Mouse (Mus musculus) CD8-positive naive resting alpha-beta T cell, adult 2 months (primary cell): ENCODE data around the gene Tmem160.
A peak's percentile ranks its signal among the peaks of the same experiment; 100 is the strongest.

ENCODE experiments used
- DNase-seq, 2 experiments: peaks; one replicate each; pipeline ENCODE4 v3.0.0; 2022; ENCODE audit warnings: low read depth in 2 of 2, low spot score in 2 of 2

Gene Tmem160

DNA sequence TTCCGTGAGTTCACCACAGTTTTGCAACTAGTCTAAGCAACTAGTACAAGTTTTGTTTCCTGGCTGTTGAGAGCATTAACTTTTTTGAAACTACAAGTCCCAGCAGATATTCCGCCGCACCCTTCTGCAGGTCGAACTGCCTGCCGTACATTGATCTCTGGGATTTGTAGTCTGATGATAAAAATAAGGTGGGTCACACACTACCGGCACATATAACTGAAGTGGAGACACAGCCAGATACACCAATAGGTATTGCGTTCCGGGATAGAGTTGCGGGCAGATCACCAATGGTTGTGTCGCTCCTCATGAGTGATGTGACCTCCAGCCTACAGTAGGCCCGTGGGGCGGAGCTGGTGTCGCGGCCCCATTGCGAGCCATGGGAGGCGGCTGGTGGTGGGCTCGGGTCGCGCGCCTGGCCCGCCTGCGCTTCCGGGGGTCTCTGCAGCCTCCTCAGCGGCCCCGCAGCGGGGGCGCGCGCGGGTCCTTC lies at the start of gene Tmem160:
Gene Tmem160 (plus strand): TSS at position 193 of the 487 bp plus-strand sequence.
- DNase-seq = peak; percentile 85 to 86

DNA sequence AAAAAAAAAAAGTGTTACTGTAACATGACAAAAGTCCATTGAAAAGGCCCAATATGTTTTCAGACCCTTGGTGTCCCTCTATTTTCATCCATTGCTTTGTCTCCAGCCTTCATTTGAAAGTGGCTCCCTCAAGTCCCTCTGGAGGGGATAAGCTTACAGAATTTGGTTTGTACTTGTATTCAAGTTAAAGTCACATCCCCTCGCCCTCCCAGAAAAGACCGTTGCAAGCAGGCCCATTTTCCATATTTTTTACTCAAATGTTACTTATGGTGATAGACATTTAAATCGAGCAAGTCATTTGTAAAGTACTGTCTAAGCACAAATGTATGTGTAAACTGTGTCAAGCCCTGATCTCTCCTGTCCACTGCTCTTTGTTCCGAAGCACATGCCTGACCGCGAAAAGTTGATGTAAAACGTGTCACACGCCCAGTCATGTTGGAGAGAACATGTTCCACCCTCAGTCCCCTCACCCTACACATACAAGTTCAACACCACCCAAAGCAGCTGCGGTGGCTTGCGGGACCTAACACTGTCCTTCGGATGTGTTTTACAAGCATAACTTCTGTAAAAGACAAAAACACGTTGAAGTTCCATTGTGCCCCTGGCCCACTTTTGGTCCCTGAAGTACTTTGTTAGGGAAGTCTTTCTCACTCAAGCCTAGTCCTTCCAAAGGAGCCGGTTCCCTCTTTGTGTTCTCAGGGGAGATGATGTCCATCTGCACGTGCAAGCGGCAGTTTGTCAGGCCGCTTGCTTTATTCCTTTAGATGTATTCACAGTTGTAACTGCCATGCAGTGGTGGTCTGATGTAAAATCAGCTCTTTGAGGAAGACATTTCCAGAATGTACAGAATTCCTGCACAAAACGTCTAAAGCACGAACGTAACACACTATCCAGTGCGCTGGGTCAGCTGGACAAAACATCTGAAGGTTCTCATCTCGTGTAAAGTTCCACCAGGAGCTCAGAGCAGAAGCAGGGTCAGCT lies 49.3 kb upstream of the Tmem160 start:
- DNase-seq = no peak

DNA sequence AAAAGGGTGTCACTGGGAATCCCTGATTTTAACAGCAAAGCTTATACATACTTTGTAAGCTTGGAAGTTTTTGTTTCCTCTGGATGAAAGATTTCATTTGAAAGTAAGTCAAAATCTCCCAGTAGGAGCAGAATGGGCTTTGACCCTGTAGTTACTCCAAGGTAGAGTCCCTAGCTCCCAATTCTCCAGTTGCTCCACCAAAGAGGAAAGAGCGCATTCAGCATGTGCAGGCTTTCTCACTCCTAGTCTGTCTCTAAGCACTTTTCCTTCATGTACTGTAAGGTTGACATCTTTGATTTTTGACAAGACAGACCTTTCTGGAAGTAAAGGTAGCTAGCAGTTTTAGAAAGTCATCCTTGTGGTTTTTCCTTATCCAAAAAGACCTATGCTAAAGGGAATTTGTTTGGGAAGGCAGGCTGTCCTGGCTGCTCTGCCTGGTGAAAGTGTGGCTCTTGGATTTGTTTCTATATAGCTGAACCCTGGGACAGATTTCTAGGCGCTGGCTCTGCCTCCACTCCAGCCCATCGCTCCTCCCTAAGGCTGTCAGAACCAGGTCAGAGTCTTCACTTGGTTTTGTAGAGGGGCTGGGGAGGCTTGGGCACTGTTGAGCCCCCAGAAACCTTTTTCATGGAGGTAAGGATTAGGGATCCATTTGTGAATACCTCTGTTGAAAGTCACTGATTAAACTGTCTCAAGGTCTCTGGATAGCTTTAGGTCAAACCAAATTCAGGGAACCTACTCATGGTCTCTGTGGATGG lies 48.1 kb upstream of the Tmem160 start:
- no peak for DNase-seq

DNA sequence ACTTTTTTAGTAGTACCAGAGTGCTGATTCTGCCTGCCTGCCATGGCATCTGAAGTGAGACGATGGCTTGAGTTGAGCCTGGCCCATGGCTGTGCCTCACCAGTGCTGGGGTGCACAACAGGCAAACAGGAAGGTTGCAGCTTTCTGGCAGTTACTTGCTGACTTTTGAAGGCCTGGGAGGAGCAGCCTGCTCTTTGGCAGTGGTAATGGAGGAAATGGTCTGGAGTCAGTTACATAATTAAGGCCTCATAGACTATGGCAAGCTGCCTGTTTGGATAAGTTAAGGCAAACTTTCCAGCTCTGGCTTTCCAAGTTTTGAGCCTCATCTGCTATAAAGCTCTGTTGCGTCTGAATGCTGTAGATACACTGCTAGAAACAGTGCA lies 47.5 kb upstream of the Tmem160 start:
- DNase-seq = no peak

DNA sequence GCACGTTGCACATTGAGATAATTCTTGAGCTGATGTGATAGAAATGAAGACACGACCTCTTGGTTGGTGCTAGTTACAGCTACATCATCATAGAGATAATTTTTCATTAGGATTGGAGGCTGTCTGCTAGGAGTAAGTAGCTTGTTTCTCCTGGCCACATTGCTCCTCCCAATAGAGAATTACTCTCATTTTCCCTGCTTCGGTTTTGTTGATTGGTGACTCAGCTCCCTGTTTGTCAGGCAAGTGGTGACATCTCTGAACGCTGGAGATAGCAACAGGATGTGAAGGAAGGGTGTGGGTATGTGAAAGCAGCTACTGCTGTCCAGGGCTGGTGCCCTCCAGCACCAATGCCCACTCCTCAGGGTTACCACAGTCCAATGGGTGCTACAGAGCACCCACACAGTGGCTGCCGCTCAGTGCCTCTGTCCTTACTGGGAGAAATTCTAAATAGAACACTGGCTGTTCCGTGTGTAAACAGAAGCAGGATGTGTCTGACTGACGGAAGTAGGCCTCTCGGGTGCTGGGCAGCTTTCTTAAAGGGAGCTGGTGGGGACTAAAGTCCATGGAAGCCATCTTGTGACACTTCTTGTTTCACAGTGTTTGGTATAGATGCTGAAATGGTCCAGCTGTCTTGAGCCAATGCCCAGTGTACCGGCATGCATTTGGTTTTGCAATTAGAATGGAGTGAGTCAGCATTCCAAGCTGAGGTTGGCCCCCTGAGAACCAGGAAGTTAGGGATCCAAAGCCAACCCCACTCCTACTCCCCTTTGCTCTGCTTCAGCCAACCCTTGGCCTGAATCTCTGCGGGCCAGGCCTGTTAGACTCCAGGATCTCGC lies 46.8 kb upstream of the Tmem160 start:
- peak; percentile 50 to 62 for DNase-seq

DNA sequence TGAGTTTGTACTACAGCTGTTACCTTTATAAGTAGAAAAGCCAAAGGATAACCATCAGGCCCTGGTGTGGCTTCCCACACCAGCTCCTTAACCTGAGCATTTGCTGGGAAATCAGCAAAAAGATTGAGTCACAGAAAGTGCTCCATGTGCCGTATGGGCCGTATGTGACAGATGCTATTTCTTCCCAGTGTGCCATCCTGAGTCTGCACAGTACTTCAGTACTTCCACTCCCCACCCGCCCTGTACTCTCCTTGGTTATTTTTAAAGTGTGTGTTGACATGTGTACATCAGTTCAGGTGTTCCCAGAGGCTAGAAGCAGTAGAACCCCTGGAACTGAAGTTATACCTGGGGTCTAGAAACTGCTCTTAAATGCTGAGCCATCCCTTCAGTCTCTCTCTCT lies 45.6 kb upstream of the Tmem160 start:
- DNase-seq = no peak

DNA sequence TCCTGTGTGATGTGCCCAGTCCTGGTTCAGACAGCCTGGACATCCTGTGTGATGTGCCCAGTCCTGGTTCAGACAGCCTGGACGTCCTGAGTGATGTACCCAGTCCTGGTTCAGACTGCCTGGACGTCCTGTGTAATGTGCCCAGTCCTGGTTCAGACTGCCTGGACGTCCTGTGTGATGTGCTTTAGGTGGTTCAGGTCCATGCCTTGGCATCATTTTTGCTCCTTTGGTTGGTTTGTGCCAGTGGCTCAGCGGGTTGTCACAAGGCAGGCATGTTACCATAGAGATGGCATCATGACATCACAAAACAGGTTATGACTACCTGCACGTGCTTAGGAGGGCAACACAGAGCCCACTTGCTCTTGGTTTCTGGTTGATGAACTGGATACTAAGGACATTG lies 41.5 kb upstream of the Tmem160 start:
- no peak for DNase-seq

DNA sequence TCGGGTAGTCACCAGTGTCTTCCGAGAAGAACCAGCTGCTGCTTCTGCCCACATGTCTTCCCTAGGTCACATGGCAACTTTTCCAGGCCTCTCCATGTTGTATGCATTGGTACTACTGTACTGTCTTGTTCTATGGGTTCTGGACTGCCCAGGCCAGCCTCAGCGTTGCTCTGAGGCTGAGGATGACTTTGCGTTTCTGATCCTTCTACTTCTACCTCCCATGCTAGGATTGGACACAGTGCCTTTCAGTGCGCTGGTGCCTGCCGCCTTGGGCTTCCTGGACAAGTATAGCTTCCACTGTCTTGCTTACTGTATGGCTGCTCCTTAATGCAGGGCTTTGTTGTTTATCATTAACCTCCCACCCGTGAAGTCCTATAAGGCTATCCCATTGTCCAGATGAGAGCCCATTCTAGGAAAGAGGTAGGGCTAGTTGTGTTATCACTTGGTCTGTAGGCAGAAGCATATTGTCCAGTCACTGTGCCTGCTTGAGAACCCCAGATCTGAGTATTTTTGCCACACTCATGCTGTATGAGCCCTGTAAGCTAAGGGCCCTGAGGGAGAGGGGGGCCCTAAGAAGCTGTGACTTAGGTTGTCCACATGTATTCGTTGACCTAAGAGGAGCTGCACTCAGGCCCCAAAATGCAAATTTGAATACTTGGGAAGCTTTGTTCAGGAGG lies 40.2 kb upstream of the Tmem160 start:
- no peak for DNase-seq

DNA sequence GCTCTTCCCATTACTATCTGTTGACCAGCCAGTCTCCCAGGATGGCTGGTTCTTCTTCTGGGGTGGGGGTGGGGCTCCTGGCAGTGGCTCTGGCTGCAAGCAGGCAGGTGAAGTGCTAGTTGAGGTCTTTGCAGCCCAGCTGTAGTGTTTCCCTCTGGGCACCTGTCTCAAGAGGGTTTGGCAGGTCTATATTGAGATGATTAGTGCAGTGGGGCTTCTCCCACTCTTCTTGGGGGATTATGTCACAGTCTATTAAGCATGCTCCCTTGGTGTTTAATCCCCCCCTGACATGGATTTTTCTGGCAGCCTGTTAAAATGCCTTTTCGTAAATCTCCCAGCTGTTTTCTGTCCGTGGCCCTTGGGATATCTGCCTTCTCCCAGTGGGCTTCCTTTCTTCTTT lies 39.6 kb upstream of the Tmem160 start:
- no peak for DNase-seq

DNA sequence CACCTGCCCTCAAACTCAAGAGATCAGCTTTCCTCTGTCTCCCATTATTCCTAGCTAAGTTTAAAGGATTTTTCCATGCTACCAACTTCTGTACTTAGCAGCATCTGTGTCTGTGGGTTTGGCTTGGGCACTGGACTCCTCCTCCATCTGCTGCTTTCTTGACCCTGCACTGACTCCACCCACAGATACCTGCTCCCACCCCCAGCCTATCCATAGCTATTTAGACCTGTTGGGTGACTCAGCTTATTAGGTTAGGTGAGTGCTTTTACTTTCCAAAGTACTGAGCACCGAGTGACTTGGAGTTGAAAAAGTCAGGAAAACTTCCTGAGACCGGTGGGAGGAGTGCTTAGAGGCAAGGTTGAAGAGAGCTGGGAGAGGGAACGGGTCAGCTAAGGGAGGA lies 37.2 kb upstream of the Tmem160 start:
- DNase-seq = no peak

DNA sequence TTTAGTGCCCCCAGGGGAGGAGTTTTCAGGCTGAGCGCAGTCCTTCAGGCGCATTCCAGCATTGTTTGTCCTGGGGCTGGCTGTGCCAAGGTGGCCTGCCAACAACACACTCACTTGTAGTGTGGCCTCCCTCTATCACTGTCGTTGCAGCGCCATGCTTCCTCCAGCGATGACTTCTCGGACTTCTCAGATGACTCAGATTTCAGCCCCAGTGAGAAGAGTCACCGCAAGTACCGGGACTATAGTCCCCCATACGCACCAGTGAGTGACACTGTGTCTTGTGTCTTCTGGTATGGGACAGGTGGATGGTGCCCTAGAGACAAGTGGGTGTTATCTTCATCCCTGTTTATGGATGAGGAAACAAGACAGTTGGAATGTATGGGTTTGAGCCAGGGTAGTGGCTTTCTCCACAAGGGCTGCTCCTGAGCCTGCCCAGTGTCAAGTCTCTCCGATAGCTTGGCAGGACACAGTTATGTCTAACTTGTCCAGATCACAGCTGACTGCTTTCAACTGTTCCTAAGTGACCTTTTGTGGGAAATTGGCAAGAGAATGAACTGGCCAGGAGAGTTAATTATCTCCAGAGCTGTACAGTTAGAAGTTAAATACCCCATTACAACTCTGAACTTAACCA lies 35.3 kb upstream of the Tmem160 start:
- no peak for DNase-seq

DNA sequence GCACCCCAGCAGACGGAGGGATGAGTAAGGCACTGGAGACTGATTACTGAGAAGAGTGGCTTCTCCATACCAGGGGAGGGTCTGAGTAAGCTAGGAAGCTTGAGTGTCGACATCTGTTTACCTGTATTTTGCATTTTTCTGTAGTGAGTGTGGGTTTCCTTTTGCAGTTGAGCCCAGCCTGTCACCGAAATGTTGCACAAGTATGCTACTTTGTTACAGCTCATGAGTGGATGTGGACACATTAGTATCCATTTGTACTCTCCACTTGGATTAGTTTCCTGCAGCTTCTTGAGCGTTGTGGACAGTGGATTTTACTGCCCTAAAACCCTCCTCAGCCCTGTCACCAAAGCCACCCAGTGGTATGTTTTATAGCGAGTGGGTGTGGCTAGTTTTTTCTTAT lies 33.9 kb upstream of the Tmem160 start:
- DNase-seq = no peak

DNA sequence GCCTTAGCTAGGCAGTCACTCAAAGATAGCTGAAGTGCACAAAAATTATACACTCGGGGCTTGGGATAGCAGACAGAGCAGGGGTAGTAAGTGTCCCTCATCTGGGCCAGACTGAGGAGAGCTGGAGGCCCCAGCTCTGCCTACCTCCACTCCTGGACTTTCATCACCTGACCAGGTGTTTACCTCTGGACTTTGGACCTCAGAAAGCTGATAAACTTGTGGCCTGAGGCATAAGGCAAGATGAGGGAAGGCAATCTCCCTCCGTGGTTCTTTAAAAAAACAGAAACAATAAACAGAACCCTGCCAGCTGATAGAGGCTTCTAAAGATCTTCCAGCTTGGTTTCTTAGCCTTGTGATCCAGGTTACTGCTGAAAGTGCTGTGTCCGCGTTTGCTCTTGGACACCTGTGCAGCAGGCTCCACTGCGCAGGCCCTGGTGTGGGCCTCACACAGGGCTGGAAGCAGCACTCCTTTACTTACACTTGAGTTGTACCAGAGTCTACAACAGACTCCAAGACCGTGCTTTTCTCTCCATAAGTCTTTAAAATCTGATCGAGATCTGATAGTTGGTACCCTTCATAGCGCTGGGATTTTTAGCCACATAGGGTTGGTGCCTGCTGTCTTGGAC lies 32.0 kb upstream of the Tmem160 start:
- DNase-seq = no peak

DNA sequence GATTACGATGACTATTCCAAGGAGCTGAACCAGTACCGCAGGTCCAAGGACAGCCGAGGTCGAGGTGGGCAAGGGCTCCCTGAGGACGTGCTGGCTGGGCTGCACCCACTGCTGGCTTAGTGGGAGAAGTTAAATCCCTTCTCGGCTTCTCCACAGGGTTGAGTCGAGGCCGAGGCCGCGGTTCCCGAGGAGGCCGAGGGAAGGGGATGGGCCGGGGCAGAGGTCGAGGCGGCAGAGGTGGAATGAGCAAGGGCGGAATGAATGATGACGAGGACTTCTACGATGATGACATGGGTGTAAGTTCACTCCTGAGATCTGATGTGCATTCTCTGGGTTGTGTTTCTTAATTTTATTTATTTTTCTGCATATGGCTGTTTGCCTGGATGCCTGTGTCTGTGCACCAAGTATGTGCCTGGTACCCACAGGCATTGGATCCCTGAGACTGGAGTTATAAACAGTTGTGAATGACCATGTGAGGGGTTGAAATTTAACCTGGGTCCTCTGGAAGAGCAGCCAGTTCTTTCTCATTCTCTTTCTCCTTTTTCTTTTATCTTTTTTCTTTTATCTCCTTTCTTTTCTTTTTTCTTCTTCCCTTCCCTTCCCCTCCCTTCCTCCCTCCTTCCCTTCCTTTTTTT lies 30.2 kb upstream of the Tmem160 start:
- no peak for DNase-seq

DNA sequence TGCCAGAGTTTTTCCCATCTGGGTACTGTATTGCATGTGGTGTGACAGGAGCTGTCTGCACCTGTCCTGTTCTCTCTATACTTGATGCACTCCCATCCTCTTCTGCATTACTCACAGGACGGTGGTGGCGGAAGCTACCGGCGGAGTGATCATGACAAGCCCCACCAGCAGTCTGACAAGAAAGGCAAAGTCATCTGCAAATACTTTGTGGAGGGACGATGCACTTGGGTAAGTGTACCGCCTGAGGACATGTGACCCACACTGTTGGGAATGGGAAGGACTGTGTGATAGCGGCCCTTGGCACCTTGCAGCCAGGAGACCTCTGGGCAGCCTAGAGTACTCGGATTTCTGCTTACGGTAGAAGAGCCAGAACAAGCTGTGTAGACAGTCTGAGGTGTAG lies 28.8 kb upstream of the Tmem160 start:
- no peak for DNase-seq

DNA sequence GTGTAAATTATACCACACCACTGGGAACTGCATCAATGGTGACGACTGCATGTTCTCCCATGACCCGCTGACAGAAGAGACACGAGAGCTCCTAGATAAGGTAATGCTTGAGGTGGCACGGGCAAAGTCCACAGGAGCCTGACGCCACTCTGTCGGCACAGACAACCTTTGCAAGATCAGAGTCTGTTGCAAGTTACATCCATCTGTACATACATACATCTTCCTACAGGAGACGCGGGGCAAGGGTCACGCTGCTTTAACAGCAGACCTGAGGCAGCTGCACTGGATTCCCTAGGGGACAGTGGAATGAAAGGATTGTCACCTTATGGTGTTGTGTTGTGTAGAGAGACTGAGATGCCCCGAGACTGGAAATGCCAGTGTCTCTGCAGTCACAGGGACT lies 26.9 kb upstream of the Tmem160 start:
- no peak for DNase-seq

DNA sequence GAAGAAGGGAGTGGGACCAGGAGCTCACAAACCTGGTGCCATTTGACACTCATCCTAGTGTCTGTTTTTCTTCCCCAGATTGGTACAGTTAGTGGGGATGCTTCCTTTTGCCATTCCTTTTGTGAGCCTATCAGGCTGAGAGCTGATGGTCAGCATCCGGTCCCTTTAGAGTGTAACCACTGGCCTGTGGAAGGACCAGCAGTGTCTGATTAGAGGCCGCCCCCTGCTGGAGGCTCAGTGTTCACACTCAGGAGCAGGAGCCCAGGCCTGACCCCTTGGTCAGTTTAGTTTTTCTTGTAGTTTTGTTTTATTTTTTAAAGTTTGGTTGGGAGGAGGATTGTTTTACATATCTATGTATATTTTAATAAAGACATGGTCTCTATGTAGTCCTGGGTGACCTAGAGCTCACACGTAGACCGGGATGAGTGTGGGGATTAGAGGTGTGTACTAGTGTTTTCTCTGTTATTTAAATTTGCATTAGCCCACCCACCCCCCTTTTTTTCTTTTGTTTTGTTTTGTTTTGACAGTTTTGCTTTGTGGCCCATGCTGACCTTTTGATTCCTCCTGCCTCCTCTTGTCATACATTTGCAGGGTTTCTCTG lies 26.4 kb upstream of the Tmem160 start:
- peak; percentile 54 to 62 for DNase-seq

DNA sequence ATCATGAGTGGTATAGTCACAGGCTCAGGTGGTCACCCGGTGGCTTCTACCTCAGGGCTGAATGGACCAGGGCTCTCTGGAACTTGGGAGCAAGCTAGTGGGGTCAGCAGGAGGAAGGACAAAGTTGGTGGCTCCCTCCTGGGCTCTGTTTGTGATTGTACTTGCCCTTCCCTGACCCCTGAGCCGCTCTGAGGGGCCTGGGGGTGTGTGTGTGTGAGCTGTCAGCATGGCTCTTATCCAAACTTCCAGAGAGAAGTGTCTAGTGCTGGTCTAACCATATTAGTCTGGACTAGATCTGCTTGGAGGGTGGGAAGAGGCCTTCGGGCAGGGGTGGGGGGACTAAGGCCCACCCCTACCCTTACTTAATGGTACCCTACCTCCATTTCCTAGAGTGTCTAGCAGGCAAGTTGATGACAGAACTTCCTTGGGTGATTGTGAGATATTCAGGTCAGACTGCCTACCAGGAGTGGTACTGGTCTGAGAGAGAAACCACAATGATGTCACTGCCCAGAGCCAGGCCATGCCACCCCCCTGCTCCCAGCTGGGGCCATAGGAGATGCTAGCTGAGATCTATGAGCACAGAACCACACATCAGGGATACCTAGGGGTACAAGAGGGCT lies 19.1 kb upstream of the Tmem160 start:
- no peak for DNase-seq
